Mouse (Mus musculus) hindbrain, embryonic 10.5 days (tissue): ENCODE measurements around the gene Arhgap15. TPM values are rescaled to one million over a fixed set of nuclear protein-coding genes. Genes with fewer than 3 reads are reported as not detected.

Experiments used
- DNase-seq: peaks from one replicate; pipeline ENCODE4 v3.0.0-alpha.2; 2017; ENCODE audit warnings: low spot score
- H3K27ac ChIP-seq: fragments of 300-500 bp; sonication (generic); 2 replicates; pipeline ENCODE4 v1.5.1; 2016; ENCODE audit warnings: mild to moderate bottlenecking, moderate library complexity
- H3K27me3 ChIP-seq: fragments of 300-500 bp; sonication (generic); 2 replicates; pipeline ENCODE4 v1.6.1; 2016; ENCODE audit warnings: mild to moderate bottlenecking; ENCODE audit not compliant: poor library complexity, insufficient read depth, severe bottlenecking
- H3K36me3 ChIP-seq: fragments of 300-500 bp; sonication (generic); 2 replicates; pipeline ENCODE4 v1.6.1; 2016; ENCODE audit warnings: mild to moderate bottlenecking, moderate library complexity
- H3K4me1 ChIP-seq: fragments of 300-500 bp; sonication (generic); replicated peaks from 2 replicates; pipeline ENCODE4 v1.6.1; 2016; ENCODE audit warnings: mild to moderate bottlenecking
- H3K4me3 ChIP-seq: fragments of 300-500 bp; sonication (generic); 2 replicates; pipeline ENCODE4 v1.5.1; 2016; ENCODE audit warnings: mild to moderate bottlenecking, moderate library complexity
- H3K9me3 ChIP-seq: fragments of 300-500 bp; sonication (generic); 2 replicates; pipeline ENCODE4 v1.6.1; 2016; ENCODE audit warnings: mild to moderate bottlenecking, moderate library complexity
- WGBS: fragments of 180-500 bp; shearing (Covaris S2); methylation state at CpG from one replicate; pipeline ENCODE4 v1.1.7; 2016; 5-methylcytosine and 5-hydroxymethylcytosine counted together
- polyA plus RNA-seq: library from polyadenylated mRNA; unstranded; fragments of >200 nt; fragmentation: Nextera tagmentation; extraction: Ambion mirVana; gene quantifications from 2 replicates; pipeline ENCODE4 v1.2.1, GENCODE M21; 2016

Arhgap15 gene
- polyA plus RNA-seq, 1 experiment from 2014 or later = 0.72 TPM

- WGBS = 51% methylated on average over 8 of the region's 8 CpGs
Measured at GRCm38 (mm10) chr2:43788484-43788883, 39.9 kb downstream of the Arhgap15 start.

GRCm38 (mm10) chr2:43790049-43790693 lies 41.5 kb downstream of the Arhgap15 start:
- WGBS = 65% methylated on average over 6 of the region's 6 CpGs
- Histone ChIP-seq H3K4me1 (0 out of 2 replicates have a peak, but pooled peaks cover 4% of the 10 kb centered on the region), H3K9me3 (no peaks in the 10 kb centered on the region), H3K4me3 (no peak overlapping the region), H3K36me3 (no peaks in the 10 kb centered on the region), H3K27me3 (no peaks in the 10 kb centered on the region), H3K27ac (no peak overlapping the region)
- DNase-seq = no peak

More at GRCm38 (mm10) chr2:43788484-43788883, 39.9 kb downstream of the Arhgap15 start:
- DNase-seq = no peak
- Histone ChIP-seq H3K27me3 (no peaks in the 10 kb centered on the region), H3K4me1 (0 out of 2 replicates have a peak, but pooled peaks cover 4% of the 10 kb centered on the region), H3K9me3 (no peaks in the 10 kb centered on the region), H3K36me3 (no peaks in the 10 kb centered on the region), H3K4me3 (no peak overlapping the region), H3K27ac (no peak overlapping the region)

DNA sequence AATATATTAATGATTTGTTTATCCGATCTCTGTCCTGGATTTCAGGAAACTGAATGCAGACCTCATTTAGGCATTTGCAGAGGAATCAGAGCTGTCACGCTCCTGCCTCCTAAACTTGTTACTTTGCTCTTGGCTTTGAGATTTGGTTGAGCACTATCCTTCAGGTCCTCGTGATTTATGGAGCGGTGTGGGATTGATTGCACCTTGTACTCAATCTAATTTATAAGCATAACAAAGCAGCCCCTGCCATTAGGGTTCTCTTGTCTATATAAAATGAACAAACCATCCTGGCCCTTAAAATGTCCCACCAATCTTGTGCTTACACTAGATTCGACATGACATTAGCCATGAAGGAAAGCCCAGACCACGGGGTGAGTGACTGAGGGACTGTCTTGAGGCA lies 43.0 kb downstream of the Arhgap15 start:
- 87% methylated on average over 6 of the region's 6 CpGs for WGBS
- 0 out of 2 replicates have a peak, but pooled peaks cover 4% of the 10 kb centered on the region for H3K4me1 ChIP-seq
- no peak overlapping the region for H3K27ac ChIP-seq
- no peaks in the 10 kb centered on the region for H3K9me3 ChIP-seq
- H3K4me3 ChIP-seq = no peak overlapping the region
- no peak for DNase-seq
- H3K27me3 ChIP-seq = no peaks in the 10 kb centered on the region
- H3K36me3 ChIP-seq = no peaks in the 10 kb centered on the region

DNA sequence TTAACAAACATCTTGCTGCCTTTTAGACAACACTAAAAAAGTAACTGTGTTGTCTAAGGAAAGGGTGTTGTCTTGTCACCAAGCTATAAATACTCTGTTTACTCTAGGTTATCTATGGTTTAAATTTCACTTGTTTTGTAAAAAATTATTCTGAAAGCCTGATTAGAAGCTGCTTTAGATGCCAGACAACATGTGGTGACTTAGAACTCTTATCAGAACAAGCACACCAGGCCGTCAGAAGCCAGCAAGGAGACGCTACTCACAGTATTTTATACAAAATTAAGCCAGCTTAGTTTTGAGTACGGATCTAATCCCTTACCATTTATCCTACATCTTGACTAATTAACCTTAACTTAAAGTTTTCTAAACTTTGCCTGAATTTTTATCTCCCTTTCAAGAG lies 44.5 kb downstream of the Arhgap15 start:
- no peaks in the 10 kb centered on the region for H3K36me3 ChIP-seq
- no peak for DNase-seq
- H3K9me3 ChIP-seq = no peaks in the 10 kb centered on the region
- WGBS = 88% methylated on average over 3 of the region's 3 CpGs
- H3K27ac ChIP-seq = no peak overlapping the region
- H3K4me1 ChIP-seq = 0 out of 2 replicates have a peak, but pooled peaks cover 4% of the 10 kb centered on the region
- H3K27me3 ChIP-seq = no peaks in the 10 kb centered on the region
- no peak overlapping the region for H3K4me3 ChIP-seq

- no peaks in the 10 kb centered on the region for H3K36me3 ChIP-seq
- no peaks in the 10 kb centered on the region for H3K27me3 ChIP-seq
- no peak for DNase-seq
- no peak overlapping the region for H3K4me3 ChIP-seq
- H3K9me3 ChIP-seq = no peaks in the 10 kb centered on the region
- no peak overlapping the region for H3K27ac ChIP-seq
- H3K4me1 ChIP-seq = no peaks in the 10 kb centered on the region
- WGBS = 95% methylated on average over 5 of the region's 5 CpGs
Measured at GRCm38 (mm10) chr2:43794700-43795099, 46.1 kb downstream of the Arhgap15 start.

- 91% methylated on average over 4 of the region's 4 CpGs for WGBS
- DNase-seq = no peak
- no peak overlapping the region for H3K27ac ChIP-seq
- H3K27me3 ChIP-seq = no peaks in the 10 kb centered on the region
- H3K4me3 ChIP-seq = no peak overlapping the region
- no peaks in the 10 kb centered on the region for H3K36me3 ChIP-seq
- no peaks in the 10 kb centered on the region for H3K9me3 ChIP-seq
- no peaks in the 10 kb centered on the region for H3K4me1 ChIP-seq
Measured at GRCm38 (mm10) chr2:43796448-43796847, 47.8 kb downstream of the Arhgap15 start.

GRCm38 (mm10) chr2:43805960-43806744 lies 57.5 kb downstream of the Arhgap15 start:
- H3K36me3 ChIP-seq = no peaks in the 10 kb centered on the region
- H3K27me3 ChIP-seq = no peaks in the 10 kb centered on the region
- H3K4me3 ChIP-seq = no peak overlapping the region
- DNase-seq = no peak
- no peak overlapping the region for H3K27ac ChIP-seq
- no peaks in the 10 kb centered on the region for H3K4me1 ChIP-seq
- H3K9me3 ChIP-seq = no peaks in the 10 kb centered on the region
- 78% methylated on average over 4 of the region's 4 CpGs for WGBS

GRCm38 (mm10) chr2:43815896-43816787 lies 67.5 kb downstream of the Arhgap15 start:
- no peak for DNase-seq
- H3K27me3 ChIP-seq = no peaks in the 10 kb centered on the region
- WGBS = 88% methylated on average over 12 of the region's 12 CpGs
- H3K4me3 ChIP-seq = no peak overlapping the region
- no peaks in the 10 kb centered on the region for H3K9me3 ChIP-seq
- H3K4me1 ChIP-seq = no peaks in the 10 kb centered on the region
- H3K36me3 ChIP-seq = no peaks in the 10 kb centered on the region
- H3K27ac ChIP-seq = no peak overlapping the region

GRCm38 (mm10) chr2:43816788-43817581 lies 68.4 kb downstream of the Arhgap15 start:
- Histone ChIP-seq H3K27ac (no peak overlapping the region), H3K4me1 (no peaks in the 10 kb centered on the region), H3K36me3 (no peaks in the 10 kb centered on the region), H3K27me3 (no peaks in the 10 kb centered on the region), H3K9me3 (no peaks in the 10 kb centered on the region), H3K4me3 (no peak overlapping the region)
- 87% methylated on average over 8 of the region's 8 CpGs for WGBS
- no peak for DNase-seq

DNA sequence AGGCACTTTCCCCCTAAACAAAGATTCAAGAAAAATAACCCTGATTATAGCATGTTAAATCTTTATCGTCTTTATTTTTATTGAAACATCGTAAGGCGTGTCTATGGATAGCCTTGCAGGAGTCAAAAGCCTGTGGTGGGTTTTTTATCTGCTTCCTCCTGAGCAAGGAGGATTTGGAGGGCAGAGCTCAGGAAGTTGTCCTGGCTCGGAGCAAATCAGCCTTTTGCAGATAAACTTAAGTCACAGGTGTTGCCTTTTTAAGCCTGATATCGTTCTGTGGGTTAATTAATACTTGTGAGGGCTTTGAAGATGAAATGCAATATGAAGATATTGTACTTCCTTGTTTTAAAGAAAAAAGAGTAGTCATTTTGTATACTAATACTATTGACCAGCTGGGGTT lies 87.3 kb downstream of the Arhgap15 start:
- 91% methylated on average over 5 of the region's 5 CpGs for WGBS

GRCm38 (mm10) chr2:43841644-43842043 lies 93.0 kb downstream of the Arhgap15 start:
- H3K4me1 ChIP-seq = no peaks in the 10 kb centered on the region
- H3K4me3 ChIP-seq = no peak overlapping the region
- no peaks in the 10 kb centered on the region for H3K36me3 ChIP-seq
- DNase-seq = no peak
- 88% methylated on average over 5 of the region's 5 CpGs for WGBS
- no peak overlapping the region for H3K27ac ChIP-seq
- H3K9me3 ChIP-seq = no peaks in the 10 kb centered on the region
- no peaks in the 10 kb centered on the region for H3K27me3 ChIP-seq

More for the DNA sequence above, 87.3 kb downstream of the Arhgap15 start:
- H3K36me3 ChIP-seq = no peaks in the 10 kb centered on the region
- no peaks in the 10 kb centered on the region for H3K4me1 ChIP-seq
- no peak overlapping the region for H3K4me3 ChIP-seq
- no peaks in the 10 kb centered on the region for H3K27me3 ChIP-seq
- H3K9me3 ChIP-seq = no peaks in the 10 kb centered on the region
- no peak for DNase-seq
- H3K27ac ChIP-seq = no peak overlapping the region

DNA sequence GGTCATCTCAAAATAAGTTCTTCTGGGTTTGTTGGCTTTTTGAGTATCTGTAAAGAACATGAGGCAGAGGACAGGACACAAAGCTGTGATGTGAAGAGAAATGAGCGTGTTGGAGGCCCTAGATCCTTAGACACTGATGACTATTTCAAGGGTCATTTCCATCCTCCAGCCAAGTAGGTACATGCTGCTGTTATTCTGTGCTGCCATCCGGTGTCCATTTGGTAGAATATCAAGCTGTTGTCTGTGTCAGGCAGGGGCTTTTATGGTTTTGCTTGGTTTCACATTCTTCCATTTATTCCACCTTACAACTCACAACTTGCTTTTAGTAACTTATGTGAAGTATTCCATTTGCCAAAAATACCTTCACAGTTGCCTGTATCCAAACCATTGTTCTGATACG lies 102.6 kb downstream of the Arhgap15 start:
- H3K9me3 ChIP-seq = no peaks in the 10 kb centered on the region
- peak; percentile 3 for DNase-seq
- 67% methylated on average over 3 of the region's 3 CpGs for WGBS
- H3K27me3 ChIP-seq = no peaks in the 10 kb centered on the region
- H3K4me3 ChIP-seq = no peak overlapping the region
- H3K27ac ChIP-seq = no peak overlapping the region
- H3K36me3 ChIP-seq = no peaks in the 10 kb centered on the region
- H3K4me1 ChIP-seq = no peaks in the 10 kb centered on the region
